Mouse (Mus musculus): ENCODE measurements around the gene Psmb3. TPM values are rescaled to one million over a fixed set of nuclear protein-coding genes. Genes with fewer than 3 reads are reported as not detected.
"Not testable (repeated sequence)": the region's sequence is repeated elsewhere in the genome, so short reads cannot be mapped to it uniquely, and the experiment has no call there.

Psmb3 gene
- total RNA-seq, 2 experiments from 2014 or later = 153 to 159 TPM

DNA sequence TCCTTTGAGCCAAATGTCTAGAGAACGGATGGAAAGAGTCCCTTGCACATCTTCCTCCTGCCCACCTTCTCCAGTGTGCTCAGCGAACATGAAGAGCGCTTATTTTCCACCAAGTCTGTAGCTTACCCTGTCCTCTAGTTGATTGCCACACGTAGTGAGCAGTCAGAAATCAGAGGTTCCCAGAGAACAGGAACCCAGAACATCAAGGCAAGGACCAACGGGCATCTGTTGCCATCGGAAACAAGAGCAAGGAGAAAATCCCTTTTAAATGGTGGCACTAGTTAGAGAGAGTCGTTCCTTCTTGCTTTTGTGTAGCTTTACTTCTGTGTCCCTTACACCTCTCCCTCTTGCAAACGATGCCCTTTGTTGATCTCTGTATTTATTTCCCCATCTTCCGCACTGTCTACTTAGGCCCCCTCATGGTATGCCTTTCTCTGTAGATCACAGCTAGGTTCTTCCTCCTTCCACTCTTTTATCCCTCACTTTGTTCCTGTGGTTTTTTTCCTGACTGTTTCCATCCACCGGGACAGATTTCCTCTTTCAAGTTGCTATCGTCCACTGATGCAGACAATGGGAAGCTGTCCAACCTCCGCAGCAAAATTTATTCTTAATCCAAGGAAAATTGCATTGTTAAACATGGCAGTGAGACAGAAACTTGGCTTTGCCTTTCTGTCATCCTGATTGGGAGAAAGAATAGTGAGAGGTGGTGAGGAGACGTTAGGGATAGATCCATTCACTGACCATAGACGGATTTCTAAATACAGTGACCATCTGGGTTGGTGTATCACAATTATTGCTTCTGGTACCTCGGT, 1.4 kb upstream of the Psmb3 start:
- intact Hi-C loops (cut with DNase I) = loop anchor here (5.0 kb wide), 1 partner anchor 41 kb away; the partner anchor contains the start of gene Pip4k2b
- DNase-seq (ENCODE audit: extremely low spot score in 1 of 2, low spot score in 2 of 2) = no peak

DNA sequence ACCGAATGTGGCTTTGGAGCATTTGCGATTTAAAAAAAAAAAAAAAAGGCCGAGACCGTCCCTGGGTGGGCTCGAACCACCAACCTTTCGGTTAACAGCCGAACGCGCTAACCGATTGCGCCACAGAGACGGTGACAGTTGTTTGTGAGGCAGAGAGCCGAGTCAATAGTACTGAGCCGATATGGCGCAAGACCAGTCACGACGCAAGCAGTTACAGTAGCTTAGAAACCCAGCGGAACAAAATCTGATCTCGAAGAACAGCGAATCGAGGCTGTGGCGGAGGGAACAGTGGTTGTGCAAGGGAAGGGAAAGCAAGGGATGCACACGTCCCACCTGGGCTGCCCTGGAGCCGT, 830 bp upstream of the Psmb3 start:
- intact Hi-C loops (cut with DNase I) = loop anchor here (5.0 kb wide), 1 partner anchor 40 kb away; the partner anchor contains the start of gene Pip4k2b
- peak; percentile 86 to 89 for DNase-seq (ENCODE audit: extremely low spot score in 1 of 2, low spot score in 2 of 2)

DNA sequence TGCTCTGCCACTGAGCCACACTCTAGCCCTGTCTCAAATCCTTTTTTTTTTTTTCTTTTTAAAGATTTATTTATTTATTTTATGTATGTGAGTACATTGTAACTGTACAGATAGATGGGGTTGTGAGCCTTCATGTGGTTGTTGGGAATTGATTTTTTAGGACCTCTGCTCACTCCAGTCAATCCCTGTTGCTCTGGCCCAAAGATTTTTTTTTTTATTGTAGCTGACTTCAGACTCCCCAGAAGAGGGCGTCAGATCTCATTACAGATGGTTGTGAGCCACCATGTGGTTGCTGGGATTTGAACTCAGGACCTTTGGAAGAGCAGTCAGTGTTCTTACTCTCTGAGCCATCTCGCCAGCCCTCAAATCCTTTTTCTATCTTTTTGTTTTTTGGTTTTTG, 6.9 kb downstream of the Psmb3 start:
- intact Hi-C loops (cut with DNase I) = not testable (repeated sequence)

DNA sequence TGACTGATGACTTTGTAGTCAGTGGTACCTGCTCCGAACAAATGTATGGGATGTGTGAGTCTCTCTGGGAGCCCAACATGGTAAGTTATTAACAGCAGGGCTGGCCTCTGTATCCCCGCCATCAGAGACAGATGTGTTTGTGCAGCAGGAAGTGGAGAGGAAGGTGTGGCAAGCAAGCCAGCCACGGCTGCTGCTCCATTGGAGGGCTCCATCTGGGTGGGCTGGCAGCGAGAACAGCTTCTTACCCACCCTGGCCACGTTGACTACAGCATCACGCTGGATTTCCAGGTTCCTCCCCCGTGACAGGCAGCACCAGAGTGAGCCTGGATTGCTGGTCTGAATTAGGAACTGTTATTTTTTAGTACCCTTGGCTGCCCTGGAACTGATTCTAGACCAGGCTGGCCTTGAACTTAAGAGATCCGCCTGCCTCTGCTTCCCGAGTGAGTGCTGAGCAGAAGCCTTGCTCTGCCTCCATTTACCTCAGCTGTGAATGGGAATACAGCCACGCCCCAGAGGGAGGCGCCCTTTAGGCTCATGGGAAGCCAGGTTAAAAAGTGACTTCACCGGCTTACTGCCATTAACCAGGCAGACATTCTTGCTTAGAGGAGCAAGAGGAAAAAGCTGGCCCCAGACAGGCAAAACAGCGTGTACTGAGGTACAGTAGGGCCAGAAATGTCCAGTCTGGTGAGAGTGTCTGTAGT, 8.2 kb downstream of the Psmb3 start:
- DNase-seq (ENCODE audit: extremely low spot score in 1 of 2, low spot score in 2 of 2) = no peak
- intact Hi-C loops (cut with DNase I) = no loop called here

More for the DNA sequence above, 6.9 kb downstream of the Psmb3 start:
- DNase-seq (ENCODE audit: extremely low spot score in 1 of 2, low spot score in 2 of 2) = not testable (repeated sequence)

DNA sequence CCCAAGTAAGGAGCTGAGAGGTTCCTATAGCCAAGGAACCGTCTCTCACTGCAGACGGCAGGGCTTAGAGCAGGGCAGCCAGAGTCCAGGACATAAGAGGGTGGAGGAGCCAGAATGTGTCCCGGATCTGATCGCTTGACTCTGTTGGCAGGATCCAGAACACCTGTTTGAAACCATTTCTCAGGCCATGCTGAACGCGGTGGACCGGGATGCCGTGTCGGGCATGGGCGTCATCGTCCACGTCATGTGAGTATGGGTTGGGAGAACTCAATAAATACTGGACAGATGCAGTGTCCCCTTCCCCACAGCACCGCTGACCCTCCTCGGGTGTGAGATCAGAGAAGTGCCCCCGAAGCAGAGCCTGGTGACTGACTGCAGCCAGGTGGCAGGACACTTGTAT, 9.1 kb downstream of the Psmb3 start:
- no peak for DNase-seq (ENCODE audit: extremely low spot score in 1 of 2, low spot score in 2 of 2)
- intact Hi-C loops (cut with DNase I) = no loop called here

- intact Hi-C loops (cut with DNase I) = no loop called here
- DNase-seq (ENCODE audit: extremely low spot score in 1 of 2, low spot score in 2 of 2) = peak in 1 of 2 experiments; percentile 52
These were observed 10.7 kb downstream of the Psmb3 start for GRCm38 (mm10) chr11:97713896-97714295.

- intact Hi-C loops (cut with DNase I) = no loop called here
- no peak for DNase-seq (ENCODE audit: extremely low spot score in 1 of 2, low spot score in 2 of 2)
These were observed 11.2 kb downstream of the Psmb3 start for GRCm38 (mm10) chr11:97714356-97714755.

DNA sequence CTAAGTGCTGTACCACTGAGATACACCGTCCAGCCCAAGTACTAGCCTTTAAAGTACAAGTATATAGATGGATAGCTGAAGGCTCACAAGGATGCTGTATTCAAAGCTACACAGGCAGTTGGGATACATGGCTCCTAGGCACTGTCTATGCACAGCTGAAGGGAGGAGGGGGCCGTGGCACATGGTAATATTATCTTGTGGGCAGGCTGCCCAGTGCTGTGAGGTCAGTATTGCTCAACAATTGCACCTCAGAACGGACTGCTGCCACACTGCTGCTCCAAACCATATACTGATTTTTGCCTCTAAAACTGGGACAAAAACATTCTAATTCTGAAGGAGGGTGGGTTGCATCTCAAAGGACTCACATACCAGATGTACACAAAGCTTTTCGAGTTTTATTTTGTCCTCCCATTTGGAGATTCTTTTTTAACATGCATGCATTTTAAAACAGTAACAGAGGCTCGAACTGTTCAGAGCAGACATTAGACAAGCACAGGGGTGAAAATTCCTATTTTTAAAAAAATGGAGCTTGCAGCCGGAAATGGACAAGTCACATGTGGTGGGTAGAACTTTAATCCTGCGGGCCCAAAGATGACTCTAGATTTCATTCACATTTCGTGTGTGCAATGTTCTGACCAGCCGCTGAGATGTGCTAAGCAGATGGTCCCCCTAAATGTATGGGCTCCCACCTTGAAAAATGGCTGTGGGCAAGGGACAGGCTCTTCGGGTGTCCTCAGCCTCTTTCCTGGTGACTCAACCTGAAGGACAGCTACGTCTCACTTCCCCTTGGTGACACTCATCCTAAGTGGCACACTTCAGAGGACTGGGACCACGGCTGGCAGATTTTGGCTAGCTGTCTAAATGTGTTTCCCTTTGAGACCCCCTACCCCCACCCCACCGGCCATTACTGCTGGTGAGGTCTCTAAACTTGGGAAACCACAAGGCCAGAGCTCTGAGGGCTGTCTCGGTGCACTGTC, 11.9 kb downstream of the Psmb3 start:
- intact Hi-C loops (cut with DNase I) = no loop called here
- DNase-seq (ENCODE audit: extremely low spot score in 1 of 2, low spot score in 2 of 2) = peak in 1 of 2 experiments; percentile 51

GRCm38 (mm10) chr11:97716021-97716420, 12.8 kb downstream of the Psmb3 start:
- intact Hi-C loops (cut with DNase I) = no loop called here
- no peak for DNase-seq (ENCODE audit: extremely low spot score in 1 of 2, low spot score in 2 of 2)

- intact Hi-C loops (cut with DNase I) = no loop called here
These were observed 14.4 kb downstream of the Psmb3 start for GRCm38 (mm10) chr11:97717369-97718280.

DNA sequence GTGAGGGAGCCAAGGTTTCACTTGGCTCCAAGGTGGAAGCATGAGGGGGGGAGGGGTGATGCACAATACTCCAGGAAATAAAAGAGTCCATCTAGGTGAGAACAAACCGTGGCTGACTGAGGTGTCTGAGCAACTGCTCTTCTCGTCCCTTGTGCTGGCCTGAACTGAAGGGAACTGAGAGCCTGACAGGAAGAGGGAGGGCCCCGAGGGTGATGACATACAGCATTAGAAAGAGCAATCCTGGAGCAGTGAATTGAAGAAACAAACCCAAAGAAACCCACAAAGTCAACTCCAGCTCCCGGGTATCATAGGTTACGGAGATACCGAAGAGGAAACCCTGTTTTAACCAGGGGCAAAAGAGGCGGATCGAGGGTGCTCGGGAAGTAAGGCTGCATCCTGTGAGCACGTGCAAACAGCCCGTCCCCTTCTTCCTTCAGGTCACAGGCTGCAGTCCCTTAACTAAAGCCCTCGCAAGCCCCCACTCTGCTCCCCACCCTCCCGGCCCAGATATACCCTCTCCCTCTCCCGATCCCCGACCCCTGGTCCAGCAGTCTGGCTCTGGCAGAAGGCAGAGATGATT, 15.2 kb downstream of the Psmb3 start:
- no peak for DNase-seq (ENCODE audit: extremely low spot score in 1 of 2, low spot score in 2 of 2)
- intact Hi-C loops (cut with DNase I) = no loop called here

More at GRCm38 (mm10) chr11:97717369-97718280, 14.4 kb downstream of the Psmb3 start:
- no peak for DNase-seq (ENCODE audit: extremely low spot score in 1 of 2, low spot score in 2 of 2)

DNA sequence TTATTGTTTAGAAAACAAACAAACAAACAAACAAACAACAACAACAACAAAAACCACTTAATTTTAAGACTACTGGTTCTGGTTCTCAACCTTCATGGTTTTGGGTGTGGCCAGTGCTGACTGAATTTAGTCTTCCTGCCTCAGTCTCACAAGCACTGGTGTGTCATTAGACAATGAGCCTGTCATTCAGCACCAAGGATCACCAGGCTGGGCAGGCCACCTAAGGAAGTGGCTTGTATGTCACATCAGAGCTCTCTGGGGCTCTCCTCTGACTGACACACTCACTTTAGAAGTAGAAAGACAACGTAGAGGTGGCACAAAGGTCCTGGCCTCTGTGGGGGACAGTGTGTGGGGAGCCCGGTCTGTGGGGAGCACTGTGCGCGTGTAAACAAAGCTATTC, 15.8 kb downstream of the Psmb3 start:
- no peak for DNase-seq (ENCODE audit: extremely low spot score in 1 of 2, low spot score in 2 of 2)
- intact Hi-C loops (cut with DNase I) = no loop called here

DNA sequence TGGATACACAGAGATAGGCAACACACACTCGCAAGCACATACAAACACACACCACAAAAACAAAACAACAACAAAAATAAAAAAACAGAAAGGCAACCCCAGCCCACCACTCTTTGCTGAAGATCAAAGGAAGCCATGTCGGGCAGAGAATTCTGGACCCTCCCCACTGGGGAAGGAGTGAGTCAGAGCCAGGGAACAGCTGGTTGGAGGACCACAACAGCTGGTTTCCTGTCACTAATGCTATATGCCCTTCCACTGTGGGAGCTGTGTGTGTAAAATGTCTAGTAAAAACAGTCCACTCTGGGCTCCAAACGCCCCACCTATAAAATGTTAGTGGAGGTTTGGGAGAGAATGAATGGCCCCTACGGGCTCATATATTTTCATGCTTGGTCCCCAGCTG, 18.1 kb downstream of the Psmb3 start:
- intact Hi-C loops (cut with DNase I) = no loop called here
- no peak for DNase-seq (ENCODE audit: extremely low spot score in 1 of 2, low spot score in 2 of 2)

DNA sequence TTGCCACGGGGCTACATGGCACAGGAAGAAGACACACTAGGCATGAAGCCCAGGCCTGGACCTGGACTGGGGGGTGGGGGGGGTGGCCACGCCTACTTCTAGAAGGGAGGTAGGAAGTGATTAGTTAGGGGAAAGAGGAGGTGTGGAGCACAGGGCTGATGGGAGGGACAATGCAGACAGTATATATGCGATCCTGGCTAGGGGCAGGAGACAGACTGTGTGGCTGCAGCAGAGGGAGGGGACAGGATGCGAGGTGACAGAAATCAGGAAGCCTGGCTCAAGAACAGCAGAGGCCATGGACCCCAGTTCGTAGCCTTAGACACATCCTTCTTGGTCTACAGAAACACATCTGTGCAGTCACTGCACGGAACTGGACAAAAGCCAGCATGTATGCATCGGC, 20.5 kb downstream of the Psmb3 start:
- intact Hi-C loops (cut with DNase I) = no loop called here
- DNase-seq (ENCODE audit: extremely low spot score in 1 of 2, low spot score in 2 of 2) = no peak

DNA sequence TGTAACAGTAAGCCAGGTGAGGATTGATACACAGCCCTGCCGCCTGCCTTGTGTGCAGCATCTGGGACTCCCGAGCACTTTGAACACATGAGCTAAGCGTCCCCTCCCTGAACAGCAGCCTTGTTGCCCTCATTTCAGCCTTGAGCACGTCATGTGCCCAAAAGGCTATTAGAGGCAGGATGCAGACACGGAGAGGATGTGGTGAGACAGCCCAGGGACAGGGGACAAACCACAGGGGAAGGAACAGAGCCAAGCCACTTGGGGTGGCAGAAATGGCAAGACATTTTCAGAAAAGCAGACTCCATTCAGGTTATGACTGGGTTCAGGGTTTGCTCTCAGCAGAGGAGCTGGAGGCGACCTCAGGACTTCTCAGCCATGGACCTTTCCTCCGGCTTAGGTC, 25.1 kb downstream of the Psmb3 start:
- intact Hi-C loops (cut with DNase I) = no loop called here
- no peak for DNase-seq (ENCODE audit: extremely low spot score in 1 of 2, low spot score in 2 of 2)

GRCm38 (mm10) chr11:97728730-97729129, 25.5 kb downstream of the Psmb3 start:
- intact Hi-C loops (cut with DNase I) = no loop called here

DNA sequence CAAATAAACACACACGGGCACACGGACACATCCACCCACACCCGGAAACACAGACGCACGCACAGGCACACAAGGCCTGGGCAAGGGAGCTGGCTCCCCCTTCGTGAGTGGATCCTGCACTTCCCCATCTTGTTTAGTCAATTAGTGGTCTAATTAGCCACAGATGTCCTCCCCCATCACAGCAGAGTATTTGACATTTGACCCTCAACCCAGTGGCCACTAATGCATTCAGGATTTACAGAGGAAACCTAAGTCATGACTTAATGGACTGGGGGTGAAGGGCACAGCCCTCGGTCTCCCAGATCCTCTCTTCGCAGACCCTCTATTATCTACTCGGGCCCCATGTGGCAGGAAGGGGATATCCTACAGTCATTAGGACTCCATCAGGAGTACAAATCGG, 30.5 kb downstream of the Psmb3 start:
- no peak for DNase-seq (ENCODE audit: extremely low spot score in 1 of 2, low spot score in 2 of 2)
- intact Hi-C loops (cut with DNase I) = no loop called here

More at GRCm38 (mm10) chr11:97728730-97729129, 25.5 kb downstream of the Psmb3 start:
- no peak for DNase-seq (ENCODE audit: extremely low spot score in 1 of 2, low spot score in 2 of 2)

- DNase-seq (ENCODE audit: extremely low spot score in 1 of 2, low spot score in 2 of 2); intact Hi-C loops (cut with DNase I): not testable (repeated sequence)
These were observed 31.6 kb downstream of the Psmb3 start for GRCm38 (mm10) chr11:97734810-97735209.
